Mouse (Mus musculus): ENCODE measurements around the gene Cxcr6. TPM values are rescaled to one million over a fixed set of nuclear protein-coding genes. Genes with fewer than 3 reads are reported as not detected.

Cxcr6 gene
- total RNA-seq (2014; rRNA removed; ENCODE audit: low replicate concordance) (not detected in 2 replicates), polyA plus RNA-seq (2015; fragmentation: Nextera tagmentation; extraction: Ambion mirVana) (0.14 and 0.30 TPM in 2 replicates)

GRCm38 (mm10) chr9:123806267-123806666 lies at the start of gene Cxcr6:
TSS of gene Cxcr6 (plus strand) at chr9:123806475.
- TF ChIP-seq EP300 (IDR thresholded peaks at IDR 0.05; ENCODE audit: low read depth), result no peak
- TF ChIP-seq CTCF (IDR thresholded peaks at IDR 0.05; ENCODE audit: low read depth), result no peak
- DNase-seq (ENCODE audit: low spot score) (no peak), ATAC-seq (ENCODE audit: insufficient read depth, low read depth) (no peak)
- Histone ChIP-seq H3K27me3 (ENCODE audit: control insufficient read depth, insufficient read depth, low read length) (no peaks in the 10 kb centered on the region), H3K9ac (replicated peaks; ENCODE audit: low read depth, low read length) (no peak within 1 kb of the TSS), H3K4me3 (ENCODE audit: low read depth, low read length) (no peak within 1 kb of the TSS), H3K36me3 (replicated peaks; ENCODE audit: control insufficient read depth, insufficient read depth, low read length) (peaks cover 68% of the 10 kb centered on the region), H3K9me3 (replicated peaks; ENCODE audit: control insufficient read depth, low read length) (no peaks in the 10 kb centered on the region), H3K4me1 (ENCODE audit: control insufficient read depth, insufficient read depth) (no peaks in the 10 kb centered on the region), H3K27ac (ENCODE audit: low read depth) (no peak within 1 kb of the TSS), H3K4me2 (ENCODE audit: low read depth, low read length) (no peak within 1 kb of the TSS)
- 78% methylated on average over 5 of the region's 5 CpGs for WGBS

- no peak overlapping the region for H3K4me3 ChIP-seq (ENCODE audit: low read depth, low read length)
- TF ChIP-seq EP300 (IDR thresholded peaks at IDR 0.05; ENCODE audit: low read depth) (no peak), CTCF (IDR thresholded peaks at IDR 0.05; ENCODE audit: low read depth) (no peak)
- H3K4me1 ChIP-seq (ENCODE audit: control insufficient read depth, insufficient read depth), result no peaks in the 10 kb centered on the region
- H3K9ac ChIP-seq (replicated peaks; ENCODE audit: low read depth, low read length), result no peak overlapping the region
- ATAC-seq (ENCODE audit: insufficient read depth, low read depth) (no peak), DNase-seq (ENCODE audit: low spot score) (no peak)
- no peaks in the 10 kb centered on the region for H3K9me3 ChIP-seq (replicated peaks; ENCODE audit: control insufficient read depth, low read length)
- peak overlapping the region; percentile 54; the same call in 1 of the 2 replicates for H3K27ac ChIP-seq (ENCODE audit: low read depth)
- 53% methylated on average over 3 of the region's 3 CpGs for WGBS
- no peak overlapping the region; the same call in 1 of the 2 replicates for H3K4me2 ChIP-seq (ENCODE audit: low read depth, low read length)
- no peaks in the 10 kb centered on the region for H3K27me3 ChIP-seq (ENCODE audit: control insufficient read depth, insufficient read depth, low read length)
- H3K36me3 ChIP-seq (replicated peaks; ENCODE audit: control insufficient read depth, insufficient read depth, low read length), result no peaks in the 10 kb centered on the region
These were observed 49.5 kb upstream of the Cxcr6 start for GRCm38 (mm10) chr9:123756752-123757151.

- H3K4me1 ChIP-seq (ENCODE audit: control insufficient read depth, insufficient read depth), result no peaks in the 10 kb centered on the region
- no peaks in the 10 kb centered on the region for H3K9me3 ChIP-seq (replicated peaks; ENCODE audit: control insufficient read depth, low read length)
- H3K4me3 ChIP-seq (ENCODE audit: low read depth, low read length), result no peak overlapping the region
- WGBS, result 47% methylated on average over 2 of the region's 2 CpGs
- no peaks in the 10 kb centered on the region for H3K36me3 ChIP-seq (replicated peaks; ENCODE audit: control insufficient read depth, insufficient read depth, low read length)
- peak overlapping the region; percentile 54; the same call in 1 of the 2 replicates for H3K27ac ChIP-seq (ENCODE audit: low read depth)
- no peaks in the 10 kb centered on the region for H3K27me3 ChIP-seq (ENCODE audit: control insufficient read depth, insufficient read depth, low read length)
- DNase-seq (ENCODE audit: low spot score) (no peak), ATAC-seq (ENCODE audit: insufficient read depth, low read depth) (no peak)
- H3K9ac ChIP-seq (replicated peaks; ENCODE audit: low read depth, low read length), result no peak overlapping the region
- H3K4me2 ChIP-seq (ENCODE audit: low read depth, low read length), result no peak overlapping the region; the same call in 1 of the 2 replicates
- no peak for TF ChIP-seq CTCF (IDR thresholded peaks at IDR 0.05; ENCODE audit: low read depth)
- no peak for TF ChIP-seq EP300 (IDR thresholded peaks at IDR 0.05; ENCODE audit: low read depth)
These were observed 48.9 kb upstream of the Cxcr6 start for GRCm38 (mm10) chr9:123757326-123757725.

GRCm38 (mm10) chr9:123758156-123758555 lies 48.1 kb upstream of the Cxcr6 start:
- Histone ChIP-seq H3K27me3 (ENCODE audit: control insufficient read depth, insufficient read depth, low read length) (no peaks in the 10 kb centered on the region), H3K9me3 (replicated peaks; ENCODE audit: control insufficient read depth, low read length) (no peaks in the 10 kb centered on the region), H3K9ac (replicated peaks; ENCODE audit: low read depth, low read length) (no peak overlapping the region), H3K27ac (ENCODE audit: low read depth) (no peak overlapping the region), H3K4me2 (ENCODE audit: low read depth, low read length) (no peak overlapping the region), H3K4me3 (ENCODE audit: low read depth, low read length) (no peak overlapping the region), H3K4me1 (ENCODE audit: control insufficient read depth, insufficient read depth) (no peaks in the 10 kb centered on the region), H3K36me3 (replicated peaks; ENCODE audit: control insufficient read depth, insufficient read depth, low read length) (no peaks in the 10 kb centered on the region)
- no peak for ATAC-seq (ENCODE audit: insufficient read depth, low read depth)
- DNase-seq (ENCODE audit: low spot score), result no peak
- no peak for TF ChIP-seq EP300 (IDR thresholded peaks at IDR 0.05; ENCODE audit: low read depth)
- no peak for TF ChIP-seq CTCF (IDR thresholded peaks at IDR 0.05; ENCODE audit: low read depth)
- WGBS, result 59% methylated on average over 1 of the region's 1 CpGs

- Histone ChIP-seq H3K4me2 (ENCODE audit: low read depth, low read length) (no peak overlapping the region), H3K27ac (ENCODE audit: low read depth) (no peak overlapping the region), H3K4me3 (ENCODE audit: low read depth, low read length) (no peak overlapping the region), H3K9me3 (replicated peaks; ENCODE audit: control insufficient read depth, low read length) (no peaks in the 10 kb centered on the region), H3K9ac (replicated peaks; ENCODE audit: low read depth, low read length) (no peak overlapping the region), H3K27me3 (ENCODE audit: control insufficient read depth, insufficient read depth, low read length) (no peaks in the 10 kb centered on the region), H3K36me3 (replicated peaks; ENCODE audit: control insufficient read depth, insufficient read depth, low read length) (no peaks in the 10 kb centered on the region), H3K4me1 (ENCODE audit: control insufficient read depth, insufficient read depth) (no peaks in the 10 kb centered on the region)
- TF ChIP-seq EP300 (IDR thresholded peaks at IDR 0.05; ENCODE audit: low read depth) (no peak), CTCF (IDR thresholded peaks at IDR 0.05; ENCODE audit: low read depth) (no peak)
- no peak for DNase-seq (ENCODE audit: low spot score)
- ATAC-seq (ENCODE audit: insufficient read depth, low read depth), result no peak
- WGBS, result 62% methylated on average over 4 of the region's 4 CpGs
These were observed 47.6 kb upstream of the Cxcr6 start for GRCm38 (mm10) chr9:123758645-123759044.

GRCm38 (mm10) chr9:123760806-123761205 lies 45.5 kb upstream of the Cxcr6 start:
- H3K27me3 ChIP-seq (ENCODE audit: control insufficient read depth, insufficient read depth, low read length), result no peaks in the 10 kb centered on the region
- DNase-seq (ENCODE audit: low spot score) (no peak), ATAC-seq (ENCODE audit: insufficient read depth, low read depth) (no peak)
- H3K36me3 ChIP-seq (replicated peaks; ENCODE audit: control insufficient read depth, insufficient read depth, low read length), result no peaks in the 10 kb centered on the region
- no peak overlapping the region for H3K9ac ChIP-seq (replicated peaks; ENCODE audit: low read depth, low read length)
- WGBS, result 83% methylated on average over 3 of the region's 3 CpGs
- H3K4me2 ChIP-seq (ENCODE audit: low read depth, low read length), result no peak overlapping the region
- H3K27ac ChIP-seq (ENCODE audit: low read depth), result no peak overlapping the region
- TF ChIP-seq CTCF (IDR thresholded peaks at IDR 0.05; ENCODE audit: low read depth) (no peak), EP300 (IDR thresholded peaks at IDR 0.05; ENCODE audit: low read depth) (no peak)
- no peaks in the 10 kb centered on the region for H3K9me3 ChIP-seq (replicated peaks; ENCODE audit: control insufficient read depth, low read length)
- H3K4me1 ChIP-seq (ENCODE audit: control insufficient read depth, insufficient read depth), result no peaks in the 10 kb centered on the region
- H3K4me3 ChIP-seq (ENCODE audit: low read depth, low read length), result no peak overlapping the region
